Mouse (Mus musculus) olfactory bulb, adult 2 months (tissue): Measurements from ENCODE around the gene Muc13. TPM values are rescaled to one million over a fixed set of nuclear protein-coding genes. Genes with fewer than 3 reads are reported as not detected.

ENCODE experiments used
- H3K27ac ChIP-seq: fragments of 200-500 bp; 2 replicates; pipeline ENCODE4 v1.5.1; 2012; ENCODE audit warnings: low read depth, low read length; ENCODE audit not compliant: insufficient read depth
- H3K4me1 ChIP-seq: fragments of 200-500 bp; 2 replicates; pipeline ENCODE4 v1.6.1; 2012; ENCODE audit warnings: low read length; ENCODE audit not compliant: control insufficient read depth, insufficient read depth
- H3K4me3 ChIP-seq: fragments of 200-500 bp; 2 replicates; pipeline ENCODE4 v1.5.1; 2012; ENCODE audit warnings: mild to moderate bottlenecking, low read depth, low read length, moderate library complexity; ENCODE audit not compliant: insufficient read depth
- CTCF ChIP-seq: fragments of 200-500 bp; IDR thresholded peaks from 2 replicates; pipeline ENCODE4 v1.5.1; 2012; ENCODE audit warnings: low read depth, mild to moderate bottlenecking, low read length, moderate library complexity; ENCODE audit not compliant: insufficient read depth
- POLR2A ChIP-seq: fragments of 200-500 bp; IDR thresholded peaks from 2 replicates; pipeline ENCODE4 v1.6.1; 2012; ENCODE audit warnings: mild to moderate bottlenecking, low read depth, low read length, moderate library complexity; ENCODE audit not compliant: insufficient read depth
- WGBS: fragments of 180-500 bp; shearing (Covaris S2); methylation state at CpG from one replicate; pipeline ENCODE4 v1.1.7; 2018; 5-methylcytosine and 5-hydroxymethylcytosine counted together
- polyA plus RNA-seq: library from polyadenylated mRNA; stranded (reverse); fragments of >200 nt; gene quantifications from 2 replicates; pipeline ENCODE4 v1.2.4, GENCODE M21; 2012; ENCODE audit warnings: low replicate concordance; ENCODE audit not compliant: missing spikeins, insufficient read depth, insufficient read length

Muc13 gene
- polyA plus RNA-seq = not detected in 2 replicates

DNA sequence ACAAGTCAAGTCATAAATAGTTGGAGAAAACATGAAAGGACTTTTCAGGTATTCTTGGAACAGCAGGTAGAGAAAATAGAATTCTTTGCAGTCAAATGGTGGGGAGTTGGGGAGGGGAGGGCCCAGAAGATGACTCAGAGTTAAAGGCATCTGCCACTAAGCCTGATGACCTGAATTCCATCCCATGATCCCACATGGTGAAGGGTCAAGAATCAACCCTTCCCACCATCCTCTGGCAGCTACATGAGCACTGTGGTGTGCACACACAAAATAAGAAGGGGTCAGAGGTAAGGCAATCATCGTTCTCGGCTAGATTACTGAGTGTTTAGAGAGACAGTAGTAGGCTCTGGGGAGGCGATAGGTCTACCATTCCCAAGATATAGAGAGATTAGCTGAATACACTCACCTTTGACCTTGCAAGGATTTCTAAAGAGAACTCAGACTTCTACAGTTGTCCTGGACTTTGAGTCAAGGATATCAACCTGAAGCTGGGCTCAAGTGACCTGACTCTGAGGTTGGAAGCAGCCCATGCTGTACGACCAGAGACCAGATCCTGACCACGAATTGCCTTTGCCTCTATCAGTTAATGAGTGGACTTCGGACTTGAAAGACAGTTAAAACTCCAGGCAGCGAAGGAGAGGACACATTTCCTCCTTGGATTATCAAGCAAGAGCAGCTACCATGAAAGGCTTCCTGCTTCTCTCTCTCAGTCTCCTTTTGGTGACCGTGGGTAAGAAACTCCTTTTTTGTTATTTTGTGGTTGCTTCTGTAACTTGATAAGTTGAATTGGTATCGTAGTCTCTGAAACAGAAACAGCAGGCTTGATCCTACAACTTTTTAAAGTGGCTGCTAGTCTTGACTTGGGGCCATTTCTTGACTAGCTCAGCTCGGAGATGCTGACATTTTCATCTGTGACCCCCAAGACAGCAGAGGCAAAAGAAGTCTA is at the start of gene Muc13:
Muc13 (plus strand) TSS at position 192 of the 946 bp plus-strand sequence.
- H3K4me3 ChIP-seq = no peak within 1 kb of the TSS
- no peaks in the 10 kb centered on the region for H3K4me1 ChIP-seq
- WGBS = 93% methylated on average over 10 of the region's 10 CpGs
- TF ChIP-seq CTCF (no peak), POLR2A (no peak)
- no peak within 1 kb of the TSS for H3K27ac ChIP-seq

DNA sequence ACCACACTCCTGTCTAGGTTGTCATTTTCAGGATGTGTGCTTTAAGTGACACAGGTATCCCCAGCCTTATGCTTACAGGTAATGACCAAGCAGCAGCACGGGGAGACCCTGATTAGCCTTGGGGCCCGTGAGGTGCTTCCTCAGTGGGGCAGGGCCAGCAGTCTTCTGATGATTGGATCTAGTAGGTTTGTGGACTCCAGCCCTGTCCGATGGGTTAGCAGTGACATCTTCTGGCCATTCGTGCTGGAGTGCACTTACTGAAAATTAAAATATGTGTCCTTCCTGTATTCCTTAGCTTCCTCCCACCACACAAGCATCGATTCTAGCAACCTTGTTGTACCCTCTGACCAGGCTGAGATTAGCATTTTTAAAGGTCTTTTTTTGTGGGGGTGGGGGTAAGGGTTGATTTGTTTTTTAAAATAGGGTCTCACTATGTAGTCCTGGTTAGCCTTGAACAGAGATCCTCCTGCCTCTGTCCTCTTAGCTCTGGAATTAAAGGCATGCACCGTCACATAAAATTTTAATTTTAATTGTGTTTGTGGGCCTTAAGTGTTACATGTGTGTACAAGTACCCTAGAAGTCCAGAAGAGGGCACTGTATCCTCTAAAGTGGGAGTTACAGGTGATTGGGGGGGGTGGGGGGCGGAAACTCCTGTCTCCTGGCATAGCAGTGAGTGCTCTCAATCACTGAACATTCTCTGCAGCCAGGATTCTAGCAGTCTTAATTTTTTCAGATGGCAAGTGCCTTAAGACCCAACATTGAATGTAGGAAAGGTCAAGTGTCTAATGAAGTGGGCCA is 49.0 kb upstream of the Muc13 start:
- Histone ChIP-seq H3K4me3 (no peak overlapping the region), H3K27ac (no peak overlapping the region), H3K4me1 (no peaks in the 10 kb centered on the region)
- 61% methylated on average over 7 of the region's 7 CpGs for WGBS
- TF ChIP-seq CTCF (no peak), POLR2A (no peak)

DNA sequence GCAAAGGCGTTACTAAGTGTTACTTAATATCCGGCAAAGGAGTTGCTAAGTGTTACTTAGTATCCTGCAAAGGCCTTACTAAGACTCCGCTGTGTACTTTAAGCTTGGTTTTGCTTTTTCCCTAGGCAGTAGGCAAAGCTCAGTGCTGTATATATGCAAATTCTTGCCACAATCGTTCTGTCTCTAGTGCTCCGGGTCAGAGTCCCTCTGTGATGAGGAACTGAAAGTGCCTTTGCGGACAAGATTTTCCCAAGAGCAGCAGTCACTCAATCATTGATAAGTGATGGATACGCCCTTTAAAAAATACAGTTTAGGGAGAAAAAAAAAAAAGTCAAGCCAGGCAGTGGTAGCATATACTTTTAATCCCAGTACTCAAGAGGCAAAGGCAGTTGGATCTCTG is 48.4 kb upstream of the Muc13 start:
- TF ChIP-seq CTCF (no peak), POLR2A (no peak)
- WGBS = 85% methylated on average over 7 of the region's 7 CpGs
- Histone ChIP-seq H3K27ac (no peak overlapping the region), H3K4me1 (no peaks in the 10 kb centered on the region), H3K4me3 (no peak overlapping the region)

DNA sequence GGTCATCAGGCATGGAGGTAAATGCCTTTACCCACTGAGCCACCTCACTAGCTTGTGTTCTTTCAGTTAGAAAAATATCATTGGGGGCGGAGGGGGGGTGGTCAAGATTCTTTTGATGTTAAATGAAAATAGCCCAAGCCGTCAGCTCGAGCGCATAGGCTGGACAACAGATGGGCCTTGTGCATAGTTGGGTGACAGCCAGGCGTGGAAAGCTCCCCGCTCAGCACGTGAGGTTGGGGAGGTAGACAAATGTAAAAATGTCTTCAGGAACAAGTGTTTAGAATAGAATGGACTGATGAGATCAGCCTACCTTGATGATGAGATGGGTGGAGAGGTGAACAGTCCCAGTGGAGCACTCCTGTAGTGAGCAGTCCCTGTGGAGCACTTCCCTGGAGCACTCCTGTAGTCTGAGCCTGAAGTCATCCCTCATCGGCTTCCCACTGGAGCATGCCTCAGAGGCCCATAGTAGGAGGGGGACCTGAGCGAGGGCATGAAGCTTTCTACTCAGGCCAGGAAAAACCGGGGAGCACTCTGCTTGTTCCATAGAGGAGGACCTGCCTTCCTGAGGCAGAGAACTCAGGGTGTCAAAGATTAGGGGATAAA is 47.7 kb upstream of the Muc13 start:
- H3K4me3 ChIP-seq = no peak overlapping the region
- no peak overlapping the region for H3K27ac ChIP-seq
- 84% methylated on average over 10 of the region's 10 CpGs for WGBS
- TF ChIP-seq CTCF (no peak), POLR2A (no peak)
- no peaks in the 10 kb centered on the region for H3K4me1 ChIP-seq

DNA sequence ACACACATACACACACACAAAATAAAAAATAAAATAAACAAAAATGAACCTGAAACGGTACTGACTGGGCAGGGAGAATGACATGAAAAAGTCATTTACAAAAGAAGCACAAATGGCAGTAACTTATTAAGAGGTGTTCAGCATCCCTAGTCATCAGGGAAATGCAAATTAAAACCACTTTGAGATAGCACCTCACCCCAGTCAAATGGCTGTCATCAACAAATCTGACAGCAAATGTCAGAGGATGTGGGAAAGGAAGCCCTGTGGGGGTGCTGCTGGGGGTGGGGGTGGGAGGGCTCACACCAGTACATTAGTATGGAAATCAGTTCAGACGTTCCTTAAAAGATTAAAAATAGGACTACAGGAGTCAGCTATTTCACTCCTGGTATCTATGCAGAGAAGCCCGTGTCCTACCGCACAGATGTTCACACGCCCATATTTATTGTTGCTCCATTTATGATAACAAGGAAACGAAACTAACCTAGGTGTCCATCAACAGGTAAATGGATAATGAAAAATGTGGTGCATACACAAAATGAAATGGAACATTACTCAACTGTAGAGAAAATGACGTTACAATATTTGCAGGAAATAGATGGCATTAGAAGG is 46.4 kb upstream of the Muc13 start:
- Histone ChIP-seq H3K27ac (no peak overlapping the region), H3K4me1 (no peaks in the 10 kb centered on the region), H3K4me3 (no peak overlapping the region)
- no peak for TF ChIP-seq POLR2A
- TF ChIP-seq CTCF = no peak
- 77% methylated on average over 7 of the region's 7 CpGs for WGBS

DNA sequence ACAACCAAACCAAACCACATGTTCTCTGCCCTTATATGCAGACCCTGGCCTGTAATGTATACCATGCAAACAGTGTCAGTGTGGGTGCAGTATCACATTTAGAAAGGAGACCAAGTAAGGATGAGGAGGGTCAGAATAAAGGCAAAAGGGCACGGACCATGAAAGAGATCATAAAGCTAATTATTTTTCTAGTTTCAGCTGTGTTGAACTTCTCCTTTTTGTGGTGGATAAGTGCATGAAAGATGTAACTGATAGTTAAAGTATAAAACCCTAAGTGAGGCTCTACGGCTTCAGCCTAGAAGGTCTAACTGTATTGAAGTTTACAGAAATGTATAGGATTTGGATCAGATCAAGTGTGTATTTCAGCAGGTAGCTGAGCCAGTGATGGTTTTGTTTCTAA is 45.8 kb upstream of the Muc13 start:
- TF ChIP-seq POLR2A (no peak), CTCF (no peak)
- H3K27ac ChIP-seq = no peak overlapping the region
- 94% methylated on average over 2 of the region's 2 CpGs for WGBS
- no peak overlapping the region for H3K4me3 ChIP-seq
- H3K4me1 ChIP-seq = no peaks in the 10 kb centered on the region

DNA sequence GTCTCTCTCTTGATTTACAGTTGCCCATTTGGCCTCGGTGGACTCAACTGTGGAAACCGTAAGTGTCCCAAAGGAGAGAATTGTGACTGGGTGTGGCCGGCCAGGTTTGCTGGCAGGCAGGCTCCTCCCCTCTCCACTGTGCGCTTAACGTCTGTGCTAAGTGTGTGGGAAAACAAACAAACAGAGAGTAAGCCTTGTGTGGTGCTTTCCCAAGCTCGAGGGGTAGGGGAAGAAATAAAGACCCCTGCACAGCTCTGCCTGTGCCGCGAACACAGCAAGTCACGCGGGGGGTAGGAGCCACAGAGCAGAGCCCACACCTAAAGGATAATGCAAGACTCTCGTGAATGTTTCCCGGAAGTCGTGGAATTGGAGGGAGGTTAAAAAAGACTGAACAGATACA is 42.7 kb upstream of the Muc13 start:
- WGBS = 76% methylated on average over 13 of the region's 13 CpGs
- H3K4me3 ChIP-seq = no peak overlapping the region
- H3K27ac ChIP-seq = no peak overlapping the region
- TF ChIP-seq POLR2A = no peak
- no peak for TF ChIP-seq CTCF
- H3K4me1 ChIP-seq = 0 out of 2 replicates have a peak, but pooled peaks cover 9% of the 10 kb centered on the region

DNA sequence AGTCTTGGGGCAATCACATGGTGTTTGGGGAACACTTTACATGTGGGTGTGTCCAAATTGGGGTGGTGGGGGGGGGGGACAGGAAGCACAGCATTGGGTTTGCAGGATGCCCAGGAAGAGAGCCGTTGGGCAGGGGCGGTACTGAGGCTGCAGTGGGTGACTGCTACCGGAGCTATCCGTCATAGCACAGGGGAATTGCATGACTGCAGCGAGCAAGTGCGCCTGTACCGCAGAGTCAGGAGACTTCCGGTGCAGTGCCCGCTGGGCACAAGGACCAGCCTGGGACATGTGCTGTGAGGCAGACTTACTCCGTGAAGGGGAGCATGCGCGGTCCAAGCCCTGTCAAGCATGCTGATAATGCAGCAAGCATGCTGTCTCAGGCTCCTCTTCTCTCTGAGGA is 42.2 kb upstream of the Muc13 start:
- TF ChIP-seq CTCF (no peak), POLR2A (no peak)
- WGBS = 87% methylated on average over 12 of the region's 12 CpGs
- no peak overlapping the region for H3K4me3 ChIP-seq
- H3K4me1 ChIP-seq = 0 out of 2 replicates have a peak, but pooled peaks cover 9% of the 10 kb centered on the region
- no peak overlapping the region for H3K27ac ChIP-seq
